Mouse (Mus musculus) left cerebral cortex, postnatal 25 days (tissue): ENCODE measurements around the gene Epha4. TPM values are rescaled to one million over a fixed set of nuclear protein-coding genes. Genes with fewer than 3 reads are reported as not detected.
A peak's percentile ranks its signal among the peaks of the same experiment; 100 is the strongest.

Experiments used
- DNase-seq, 2 experiments: peaks; one replicate each; pipeline ENCODE4 v3.0.0; 2022; ENCODE audit warnings: low spot score in 2 of 2, mixed read lengths in 1 of 2
- intact Hi-C: fragments of 180-260 bp; cut with DNase I; formaldehyde crosslinking; loops from one replicate; pipeline ENCODE4 v1.15.1; 2025
- total RNA-seq, 2 experiments: library from RNA; stranded (reverse); gene quantifications; 2 replicates each; pipeline ENCODE4 v1.2.3; 2021

The Epha4 gene
- total RNA-seq, 2 experiments from 2014 or later = 177 to 192 TPM

DNA sequence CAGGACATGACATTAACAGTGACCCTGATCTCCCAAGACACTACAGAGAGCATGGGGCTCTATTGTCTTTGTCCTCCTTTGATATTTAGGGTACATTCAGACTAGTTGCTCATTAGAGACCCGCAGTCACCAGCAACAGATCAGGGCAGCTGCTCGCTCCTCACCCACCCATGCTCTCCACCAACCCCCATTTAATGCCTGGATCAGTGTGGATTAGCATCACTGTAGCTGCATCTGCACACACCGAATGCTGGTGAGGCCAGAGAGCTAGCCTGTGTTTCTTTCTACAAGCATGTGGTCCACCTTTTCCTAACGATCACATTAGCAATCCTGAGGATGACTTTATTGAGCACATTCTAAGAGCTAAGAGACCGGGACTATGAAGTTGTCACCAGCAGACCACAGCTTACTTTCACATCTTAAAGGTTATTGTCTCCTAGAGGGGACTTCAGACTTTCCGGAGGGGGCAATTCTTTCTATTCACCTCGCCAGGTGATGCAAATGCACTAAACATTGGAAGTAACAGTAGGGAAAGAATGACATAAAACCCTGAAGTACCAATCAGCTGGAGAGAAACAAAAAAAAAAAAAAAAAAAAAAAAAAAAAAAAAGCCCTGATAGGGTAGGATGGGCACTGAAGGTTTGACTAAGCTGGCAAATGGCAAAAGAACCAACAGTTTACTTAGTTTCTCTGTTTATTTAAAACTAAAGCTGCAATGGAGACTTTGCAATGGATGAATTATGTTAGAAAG lies 58.0 kb downstream of the Epha4 start:
- intact Hi-C loops = no loop called here
- DNase-seq = no peak

GRCm38 (mm10) chr1:77453811-77454210 lies 61.1 kb downstream of the Epha4 start:
- no peak for DNase-seq
- intact Hi-C loops = no loop called here

DNA sequence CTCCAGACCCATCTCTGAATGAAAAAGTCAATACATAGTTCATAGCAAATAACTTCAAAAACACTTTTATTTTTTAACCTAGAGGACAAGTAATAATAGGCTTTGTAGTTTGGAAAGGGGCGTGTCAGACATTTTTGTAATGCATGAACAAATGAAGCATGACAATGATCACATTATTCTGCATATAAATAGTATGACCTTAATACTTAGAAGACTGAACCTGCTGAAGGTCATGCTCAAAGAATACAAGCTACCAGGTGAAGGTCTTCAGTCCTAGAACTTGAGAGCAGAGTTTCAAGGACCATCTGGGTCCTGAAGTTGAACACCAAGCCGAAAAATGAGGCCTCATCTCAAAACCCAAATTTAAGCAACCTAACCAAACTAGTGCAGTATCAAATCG lies 62.2 kb downstream of the Epha4 start:
- intact Hi-C loops = no loop called here
- no peak for DNase-seq

- intact Hi-C loops = no loop called here
- no peak for DNase-seq
These were observed 63.3 kb downstream of the Epha4 start for GRCm38 (mm10) chr1:77451541-77451940.

DNA sequence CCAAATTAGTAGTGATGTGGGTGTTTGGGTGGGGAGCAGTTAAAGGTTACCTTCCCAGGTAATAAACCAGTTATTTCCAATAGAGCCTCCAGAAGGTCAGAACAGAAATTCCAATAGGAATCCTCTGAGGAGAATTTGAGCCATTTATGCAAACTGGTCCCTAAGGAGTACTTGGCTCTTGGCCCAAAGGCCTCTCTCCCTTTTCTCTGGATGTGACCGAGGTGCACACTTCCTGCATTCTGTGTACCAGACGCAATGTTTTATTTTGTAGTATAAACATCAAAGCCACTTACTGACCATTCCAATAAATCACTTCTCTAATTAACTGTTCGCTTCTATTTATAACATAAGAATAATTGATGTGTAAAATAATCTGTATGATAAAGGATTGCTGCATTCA lies 64.7 kb downstream of the Epha4 start:
- intact Hi-C loops = no loop called here
- DNase-seq = no peak

DNA sequence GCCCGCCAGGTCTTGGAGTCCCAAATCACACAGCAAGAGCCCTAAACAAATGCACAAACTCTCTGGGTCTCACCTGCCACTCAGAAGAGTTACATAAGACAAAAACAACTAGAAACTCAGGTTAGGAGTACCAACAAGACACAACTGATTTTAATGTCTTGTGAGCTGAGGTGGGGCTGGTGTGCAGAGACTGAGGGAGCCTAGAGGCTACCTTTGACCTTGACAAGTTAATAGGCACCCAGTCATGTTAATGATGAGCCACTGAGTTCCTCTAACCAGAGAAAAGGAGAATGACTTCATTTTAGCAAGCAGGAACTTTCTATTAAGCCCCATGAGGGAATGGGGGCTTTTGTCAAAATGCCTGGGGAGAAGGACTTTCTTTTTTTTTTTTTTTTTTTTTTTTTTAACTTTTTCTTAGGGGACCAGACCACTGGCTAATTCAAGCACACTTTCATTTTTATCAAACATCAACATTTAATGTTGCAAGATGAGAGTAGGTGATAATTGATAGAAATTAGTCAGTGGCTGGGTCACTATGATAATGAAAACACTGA lies 67.8 kb downstream of the Epha4 start:
- intact Hi-C loops = no loop called here
- DNase-seq = no peak

GRCm38 (mm10) chr1:77446438-77446837 lies 68.5 kb downstream of the Epha4 start:
- DNase-seq = peak in 1 of 2 experiments; percentile 79
- intact Hi-C loops = no loop called here

DNA sequence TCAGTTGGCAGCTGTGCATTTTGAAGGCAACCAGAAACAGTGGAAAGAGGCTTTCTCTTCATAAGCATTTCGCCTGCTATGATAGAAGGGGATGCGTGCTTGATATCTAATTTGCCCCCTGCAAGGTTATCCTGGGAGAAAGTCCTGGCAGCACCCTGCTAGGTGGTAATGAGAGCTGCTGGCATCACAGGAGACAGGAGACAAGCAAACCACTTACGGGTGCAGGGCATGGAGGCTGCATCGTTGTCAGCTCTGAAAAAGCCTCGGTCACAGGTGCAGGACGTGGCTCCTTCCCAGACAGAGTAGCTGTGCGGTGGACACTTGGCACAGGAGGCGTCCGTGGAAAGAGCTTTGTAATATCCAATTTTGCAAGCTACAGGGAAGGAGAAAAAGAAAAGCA lies 70.2 kb downstream of the Epha4 start:
- no peak for DNase-seq
- intact Hi-C loops = no loop called here

- DNase-seq = no peak
- intact Hi-C loops = no loop called here
These were observed 72.9 kb downstream of the Epha4 start for GRCm38 (mm10) chr1:77441987-77442386.

GRCm38 (mm10) chr1:77441401-77441800 lies 73.5 kb downstream of the Epha4 start:
- DNase-seq = no peak
- intact Hi-C loops = no loop called here

- no peak for DNase-seq
- intact Hi-C loops = no loop called here
These were observed 74.4 kb downstream of the Epha4 start for GRCm38 (mm10) chr1:77440512-77440911.

- intact Hi-C loops = no loop called here
- peak in 1 of 2 experiments; percentile 34 for DNase-seq
These were observed 75.4 kb downstream of the Epha4 start for GRCm38 (mm10) chr1:77439383-77440074.

GRCm38 (mm10) chr1:77438639-77439038 lies 76.2 kb downstream of the Epha4 start:
- no peak for DNase-seq
- intact Hi-C loops = no loop called here

DNA sequence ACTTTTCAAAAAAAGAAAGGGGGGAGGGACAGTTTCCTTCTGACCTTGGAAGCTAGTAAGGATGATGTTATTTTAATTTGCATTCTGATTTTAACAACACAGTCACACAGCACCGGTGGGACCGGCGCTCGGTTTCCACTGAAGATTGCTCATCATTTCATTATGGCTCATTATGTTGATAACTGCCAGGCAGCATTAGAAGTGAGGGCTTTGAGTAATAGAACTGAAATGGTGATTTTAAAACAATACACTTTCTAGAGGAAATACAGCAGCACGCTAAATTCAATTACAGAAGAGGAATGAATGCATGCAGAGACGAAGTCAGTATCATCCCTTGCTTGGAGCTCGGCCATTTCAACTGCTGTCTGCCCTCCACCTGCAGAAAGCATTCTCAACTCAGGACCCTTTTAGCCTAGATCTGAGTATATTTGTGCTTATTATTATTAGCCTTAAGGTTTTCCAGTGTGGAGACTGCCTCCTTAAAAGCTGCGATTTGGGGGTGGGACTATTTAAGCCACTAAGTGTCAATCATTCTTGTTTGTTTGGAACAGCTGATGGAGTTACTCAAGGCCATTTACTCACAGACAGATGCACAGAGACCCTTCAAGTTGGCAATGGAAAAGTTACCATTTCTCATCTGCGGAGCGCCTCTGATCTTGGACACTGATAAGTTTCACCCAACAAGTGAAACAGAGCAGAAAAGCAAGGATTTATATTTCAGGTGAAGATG lies 76.8 kb downstream of the Epha4 start:
- DNase-seq = no peak
- intact Hi-C loops = no loop called here

DNA sequence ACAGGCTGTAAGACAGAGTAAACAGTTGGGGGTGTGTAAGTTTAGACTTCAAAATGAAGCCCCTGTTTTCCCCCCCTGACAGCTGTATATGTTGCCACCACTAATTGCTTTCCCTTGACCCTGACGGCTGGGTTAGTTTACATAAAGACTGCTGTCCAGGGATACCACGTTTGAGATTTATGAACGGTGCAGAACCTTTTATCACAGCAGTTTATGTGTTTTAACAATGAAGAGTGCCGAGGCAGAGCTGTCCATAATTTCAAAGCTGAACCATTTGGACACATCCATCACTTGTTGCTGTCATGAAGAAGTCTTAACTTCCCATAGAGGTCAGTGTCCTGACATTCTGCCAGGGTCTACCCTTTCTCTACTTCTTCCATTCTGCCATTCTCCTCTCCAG lies 79.8 kb downstream of the Epha4 start:
- intact Hi-C loops = no loop called here
- no peak for DNase-seq

- DNase-seq = no peak
- intact Hi-C loops = no loop called here
These were observed 81.7 kb downstream of the Epha4 start for GRCm38 (mm10) chr1:77433148-77433547.

DNA sequence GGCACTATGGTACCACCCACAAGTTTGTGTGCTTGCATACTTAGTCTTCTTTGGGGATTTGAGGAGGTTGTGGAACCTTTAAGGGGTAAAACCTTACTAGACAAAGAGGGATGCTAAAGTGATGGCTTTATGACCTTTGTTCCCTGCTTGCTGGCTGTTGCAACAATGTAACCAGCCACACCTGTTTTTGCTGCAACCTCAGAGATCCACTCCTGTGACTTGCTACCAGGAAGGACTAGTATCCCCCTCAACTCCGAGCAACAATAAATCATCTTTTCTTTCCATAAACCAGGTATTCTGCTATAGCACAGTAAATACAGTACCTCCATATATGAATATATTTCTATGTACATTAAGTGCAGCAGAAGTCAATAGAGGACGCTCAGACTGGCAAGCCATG lies 82.4 kb downstream of the Epha4 start:
- intact Hi-C loops = no loop called here
- DNase-seq = no peak

DNA sequence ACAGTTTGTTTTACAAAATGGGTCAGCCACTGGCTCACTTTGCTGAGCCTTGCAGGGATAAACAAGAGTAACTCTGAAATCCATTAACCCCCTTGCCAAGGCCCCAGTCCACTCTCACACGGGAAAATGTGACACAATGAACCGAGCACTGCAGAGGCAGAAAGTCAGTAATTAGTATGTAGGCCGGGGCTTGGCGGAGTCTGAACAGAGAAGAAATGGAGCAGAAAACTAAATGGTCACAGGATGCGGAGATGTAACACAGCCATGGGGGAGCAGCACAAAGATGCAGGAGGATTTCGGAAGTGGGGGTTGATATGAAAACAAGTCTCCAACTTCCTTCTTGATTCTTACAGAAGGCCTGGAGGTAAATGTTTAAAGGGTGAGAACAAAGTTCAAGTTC lies 85.7 kb downstream of the Epha4 start:
- intact Hi-C loops = no loop called here
- DNase-seq = no peak

DNA sequence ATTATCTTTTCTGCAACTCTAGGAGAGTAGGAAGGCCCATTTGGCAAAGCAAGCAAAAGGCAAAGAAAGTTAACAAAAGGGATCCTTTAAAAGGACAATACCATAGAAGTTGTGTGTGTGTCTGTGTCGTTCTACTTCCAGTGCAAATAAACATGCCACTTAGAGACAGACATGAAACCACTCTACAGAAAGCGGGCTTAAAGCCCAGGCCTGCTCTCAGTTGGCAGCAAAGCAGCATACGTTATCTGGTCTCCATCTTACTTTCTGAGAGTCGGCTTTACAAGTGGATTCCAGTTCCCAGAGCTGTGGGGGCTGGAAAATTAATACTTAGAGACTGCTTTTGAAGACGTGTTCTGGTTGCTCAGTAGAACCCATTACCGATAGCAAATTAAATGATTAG lies 87.9 kb downstream of the Epha4 start:
- intact Hi-C loops = no loop called here
- DNase-seq = no peak

GRCm38 (mm10) chr1:77425171-77425570 lies 89.7 kb downstream of the Epha4 start:
- intact Hi-C loops = no loop called here
- no peak for DNase-seq
